ENCODE assay signal across 24 mouse cellular contexts in genomic region chr11:71636111-71636510, GRCm38 (mm10).
DNase-seq lines count a peak whose midpoint lies in the region; ATAC-seq and TF ChIP-seq lines count a peak whose summit lies in the region.
"Had no signal": no experiment of that assay in that cellular context is flagged by ENCODE, and none has a peak within 500 bp of the region (broad histone marks: within the 10 kb centered on the region; RNA-seq: fewer than 3 reads in every experiment).

No protein-coding gene starts in this region.

- peaks cover 3% of the 10 kb centered on the region; the same call in 1 of the 2 replicates for H3K4me1 ChIP-seq in forebrain, embryonic 14.5 days (ENCODE audit: control insufficient read depth, insufficient read depth, low read length)
- H3K4me1 ChIP-seq in forebrain, postnatal 0 days (ENCODE audit: insufficient read depth): no peaks in the 10 kb centered on the region
- H3K4me1 ChIP-seq in midbrain, postnatal 0 days (ENCODE audit: insufficient read depth, low read length): no peaks in the 10 kb centered on the region
- no peaks in the 10 kb centered on the region; the same call in 1 of the 2 replicates for H3K4me1 ChIP-seq in midbrain, embryonic 11.5 days (ENCODE audit: control insufficient read depth, insufficient read depth, low read length)
- H3K4me1 ChIP-seq: limb, embryonic 13.5 days; liver, embryonic 12.5 days had no signal

- no peak overlapping the region for H3K4me2 ChIP-seq in forebrain, embryonic 14.5 days (ENCODE audit: low read length)
- no peak overlapping the region for H3K4me2 ChIP-seq in forebrain, postnatal 0 days (ENCODE audit: low read depth)
- no peak overlapping the region for H3K4me2 ChIP-seq in midbrain, postnatal 0 days (ENCODE audit: low read depth, low read length, poor library complexity, severe bottlenecking)
- H3K4me2 ChIP-seq in midbrain, embryonic 11.5 days: no peak overlapping the region
- H3K4me2 ChIP-seq: hindbrain, embryonic 15.5 days; limb, embryonic 13.5 days; liver, embryonic 12.5 days; midbrain, embryonic 13.5 days had no signal

- no peaks in the 10 kb centered on the region for H3K27me3 ChIP-seq in forebrain, embryonic 14.5 days (replicated peaks; ENCODE audit: control insufficient read depth, insufficient read depth, low read length)
- no peaks in the 10 kb centered on the region for H3K27me3 ChIP-seq in forebrain, postnatal 0 days (ENCODE audit: insufficient read depth, low read length)
- H3K27me3 ChIP-seq in midbrain, postnatal 0 days (ENCODE audit: insufficient read depth, low read length): no peaks in the 10 kb centered on the region
- no peaks in the 10 kb centered on the region for H3K27me3 ChIP-seq in midbrain, embryonic 11.5 days (ENCODE audit: control insufficient read depth, insufficient read depth, low read length)
- H3K27me3 ChIP-seq: hindbrain, embryonic 15.5 days; limb, embryonic 13.5 days; liver, embryonic 12.5 days; midbrain, embryonic 13.5 days had no signal

- H3K4me3 ChIP-seq in forebrain, embryonic 14.5 days (ENCODE audit: low read depth, low read length): no peak overlapping the region
- H3K4me3 ChIP-seq in forebrain, postnatal 0 days (ENCODE audit: low read depth, low read length): no peak overlapping the region
- H3K4me3 ChIP-seq in midbrain, postnatal 0 days (ENCODE audit: low read depth, low read length): no peak overlapping the region
- no peak overlapping the region for H3K4me3 ChIP-seq in midbrain, embryonic 11.5 days (ENCODE audit: low read depth, low read length)
- H3K4me3 ChIP-seq: embryonic facial prominence, embryonic 10.5 days; hindbrain, embryonic 15.5 days; limb, embryonic 13.5 days; liver, embryonic 12.5 days; midbrain, embryonic 13.5 days; myocyte had no signal

- TF ChIP-seq CTCF in forebrain, postnatal 0 days (IDR thresholded peaks at IDR 0.05; ENCODE audit: low read depth): no peak
- TF ChIP-seq CTCF in midbrain, postnatal 0 days (IDR thresholded peaks at IDR 0.05): no peak

- 74% methylated on average over 1 of the region's 1 CpGs for WGBS in forebrain, embryonic 14.5 days
- WGBS in forebrain, postnatal 0 days: 74% methylated on average over 1 of the region's 1 CpGs
- WGBS in midbrain, postnatal 0 days: 66% methylated on average over 1 of the region's 1 CpGs
- 63% methylated on average over 1 of the region's 1 CpGs for WGBS in midbrain, embryonic 11.5 days

- no peak overlapping the region for H3K27ac ChIP-seq in forebrain, embryonic 14.5 days (ENCODE audit: low read depth, low read length)
- H3K27ac ChIP-seq in forebrain, postnatal 0 days (ENCODE audit: low read depth, low read length): no peak overlapping the region
- H3K27ac ChIP-seq in midbrain, postnatal 0 days (ENCODE audit: low read depth, low read length): no peak overlapping the region
- H3K27ac ChIP-seq in midbrain, embryonic 11.5 days (ENCODE audit: low read depth, low read length): no peak overlapping the region
- H3K27ac ChIP-seq: embryonic facial prominence, embryonic 10.5 days; limb, embryonic 13.5 days; liver, embryonic 12.5 days; midbrain, embryonic 13.5 days had no signal

- DNase-seq in forebrain, embryonic 14.5 days (ENCODE audit: low spot score): peak; percentile 24
- no peak for DNase-seq in forebrain, postnatal 0 days
- peak; percentile 5 for DNase-seq in kidney, adult 9 months
- DNase-seq in kidney, adult 11 months: no peak
- DNase-seq in midbrain, postnatal 0 days (ENCODE audit: low spot score): peak; percentile 42
- DNase-seq in midbrain, embryonic 11.5 days (ENCODE audit: low spot score, missing footprints): no peak
- no peak for DNase-seq in urinary bladder, postnatal 25 days (ENCODE audit: low spot score)
- DNase-seq: adrenal gland, adult 2 months; gastrocnemius, postnatal 14 days; heart, adult 18-20 months; heart, postnatal 36 days; layer of hippocampus, postnatal 36 days; lung, adult 18-20 months; lung, postnatal 14 days; thymus, adult 2 months; thymus, postnatal 4 days had no signal

- ATAC-seq in forebrain, embryonic 14.5 days: no peak
- ATAC-seq in forebrain, postnatal 0 days: no peak
- no peak for ATAC-seq in midbrain, postnatal 0 days (ENCODE audit: low FRiP score)
- no peak for ATAC-seq in midbrain, embryonic 11.5 days (ENCODE audit: low FRiP score)
- ATAC-seq: forebrain, embryonic 16.5 days; intestine, embryonic 16.5 days; liver, embryonic 12.5 days; midbrain, embryonic 13.5 days had no signal

- H3K9ac ChIP-seq in forebrain, embryonic 14.5 days (ENCODE audit: low read length): no peak overlapping the region
- no peak overlapping the region for H3K9ac ChIP-seq in forebrain, postnatal 0 days
- H3K9ac ChIP-seq in midbrain, postnatal 0 days (replicated peaks; ENCODE audit: low read length, poor library complexity, severe bottlenecking): no peak overlapping the region
- H3K9ac ChIP-seq in midbrain, embryonic 11.5 days (ENCODE audit: low read length): no peak overlapping the region
- H3K9ac ChIP-seq: hindbrain, embryonic 15.5 days; limb, embryonic 13.5 days; liver, embryonic 12.5 days; midbrain, embryonic 13.5 days had no signal

- H3K36me3 ChIP-seq in forebrain, embryonic 14.5 days (ENCODE audit: control insufficient read depth, insufficient read depth, low read length): no peaks in the 10 kb centered on the region
- H3K36me3 ChIP-seq in forebrain, postnatal 0 days (ENCODE audit: insufficient read depth): no peaks in the 10 kb centered on the region
- no peaks in the 10 kb centered on the region for H3K36me3 ChIP-seq in midbrain, postnatal 0 days (ENCODE audit: insufficient read depth, low read length)
- no peaks in the 10 kb centered on the region for H3K36me3 ChIP-seq in midbrain, embryonic 11.5 days (ENCODE audit: control insufficient read depth, insufficient read depth, low read length)
- H3K36me3 ChIP-seq: embryonic facial prominence, embryonic 10.5 days; hindbrain, embryonic 15.5 days; limb, embryonic 13.5 days; liver, embryonic 12.5 days; midbrain, embryonic 13.5 days had no signal

- H3K9me3 ChIP-seq in forebrain, embryonic 14.5 days (replicated peaks; ENCODE audit: control insufficient read depth, low read length): no peaks in the 10 kb centered on the region
- no peaks in the 10 kb centered on the region for H3K9me3 ChIP-seq in forebrain, postnatal 0 days (ENCODE audit: low read length)
- H3K9me3 ChIP-seq in midbrain, postnatal 0 days (ENCODE audit: low read length): no peaks in the 10 kb centered on the region
- H3K9me3 ChIP-seq in midbrain, embryonic 11.5 days (ENCODE audit: control insufficient read depth, low read length): no peaks in the 10 kb centered on the region
- H3K9me3 ChIP-seq: embryonic facial prominence, embryonic 10.5 days; hindbrain, embryonic 15.5 days; limb, embryonic 13.5 days; liver, embryonic 12.5 days; midbrain, embryonic 13.5 days had no signal

Comparison
In these comparisons a context has a peak if more than half of its experiments do, and no peak if none do; other contexts are left out.
1. DNase-seq: peak in forebrain, embryonic 14.5 days (single experiment), kidney, adult 9 months (single experiment) and midbrain, postnatal 0 days (single experiment); none in forebrain, postnatal 0 days (single experiment), kidney, adult 11 months (single experiment), midbrain, embryonic 11.5 days (single experiment) and urinary bladder, postnatal 25 days (single experiment).